Mouse (Mus musculus) G1E (cell line): ENCODE data around the gene Btbd9.

Source experiments
- CTCF ChIP-seq: IDR thresholded peaks from 2 replicates; pipeline ENCODE4 v1.5.1; 2012; ENCODE audit warnings: low read depth, low read length, inconsistent platforms, mixed read lengths
- GATA1 ChIP-seq: IDR thresholded peaks from 2 replicates; pipeline ENCODE4 v1.6.1; 2012; ENCODE audit warnings: borderline replicate concordance, low read length, inconsistent platforms, mixed read lengths
- GATA2 ChIP-seq: IDR thresholded peaks from 2 replicates; pipeline ENCODE4 v1.6.1; 2012; ENCODE audit warnings: low read depth, low read length, inconsistent platforms, borderline replicate concordance
- POLR2AphosphoS5 ChIP-seq: IDR thresholded peaks from 2 replicates; pipeline ENCODE4 v1.6.1; 2012; ENCODE audit warnings: low read depth, low read length, inconsistent platforms; ENCODE audit not compliant: insufficient replicate concordance
- TAL1 ChIP-seq: conservative IDR thresholded peaks from 2 replicates; pipeline ENCODE4 v1.6.1; 2012; ENCODE audit warnings: low read depth, low read length, inconsistent platforms, mixed read lengths

DNA sequence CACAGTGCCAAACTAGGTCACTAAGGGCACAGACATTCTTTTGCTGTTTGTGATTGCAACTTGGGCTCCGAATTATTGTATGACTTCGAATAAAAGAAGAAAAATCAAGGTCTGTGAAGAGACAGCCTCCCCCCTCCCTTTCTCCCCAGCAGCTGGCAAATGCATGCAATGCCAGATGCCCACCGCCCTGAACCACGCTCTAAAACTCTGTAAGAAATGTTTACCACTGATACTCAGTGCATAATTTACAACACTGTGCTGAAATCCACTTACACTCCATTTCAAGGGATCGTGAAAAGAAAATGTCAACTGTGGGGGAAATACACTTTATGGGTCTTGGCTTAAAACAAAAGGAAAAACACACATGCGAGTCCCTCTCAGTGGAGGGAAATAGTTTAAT is 313.3 kb downstream of the Btbd9 start:
- no peak for TF ChIP-seq CTCF
- TF ChIP-seq GATA1, result no peak
- no peak for TF ChIP-seq GATA2
- no peak for TF ChIP-seq TAL1
- TF ChIP-seq POLR2AphosphoS5, result no peak
